Comparison of ENCODE assay signal across 15 mouse cellular contexts in genomic region chr10:120399846-120400510, GRCm38 (mm10).
DNase-seq lines count a peak whose midpoint lies in the region; ATAC-seq and TF ChIP-seq lines count a peak whose summit lies in the region.
"Had no signal": no experiment of that assay in that cellular context is flagged by ENCODE, and none has a peak within 500 bp of the region (broad histone marks: within the 10 kb centered on the region; RNA-seq: fewer than 3 reads in every experiment).

No protein-coding gene starts in this region.

- H3K9me3 ChIP-seq in intestine, embryonic 14.5 days (ENCODE audit: control insufficient read depth, low read length) = no peaks in the 10 kb centered on the region
- no peaks in the 10 kb centered on the region for H3K9me3 ChIP-seq in intestine, postnatal 0 days (ENCODE audit: control insufficient read depth)
- H3K9me3 ChIP-seq in embryonic facial prominence, embryonic 12.5 days = no peaks in the 10 kb centered on the region
- no peaks in the 10 kb centered on the region for H3K9me3 ChIP-seq in limb, embryonic 14.5 days (ENCODE audit: control insufficient read depth, low read length)
- H3K9me3 ChIP-seq: hindbrain, embryonic 13.5 days; liver, embryonic 12.5 days had no signal

- peak; percentile 47 for DNase-seq in adrenal gland, adult 2 months
- no peak for DNase-seq in adrenal gland, adult 8-10 months
- DNase-seq in intestine, embryonic 14.5 days (ENCODE audit: low spot score) = no peak
- no peak for DNase-seq in limb, embryonic 14.5 days (ENCODE audit: low spot score)
- DNase-seq in adrenal gland, postnatal 25 days = no peak
- no peak for DNase-seq in adipocyte (ENCODE audit: low spot score)
- DNase-seq: cerebellum, postnatal 14 days; gastrocnemius, postnatal 10 days; kidney, postnatal 14 days; right cerebral cortex, postnatal 25 days had no signal

- H3K27ac ChIP-seq in intestine, embryonic 14.5 days (ENCODE audit: low read depth) = peak overlapping the region; percentile 82
- no peak overlapping the region for H3K27ac ChIP-seq in intestine, postnatal 0 days (ENCODE audit: low read depth, low read length)
- peak overlapping the region; percentile 80 for H3K27ac ChIP-seq in embryonic facial prominence, embryonic 12.5 days
- peak overlapping the region; percentile 72 for H3K27ac ChIP-seq in limb, embryonic 14.5 days (replicated peaks; ENCODE audit: low read depth, low read length)
- H3K27ac ChIP-seq: hindbrain, embryonic 13.5 days; liver, embryonic 12.5 days had no signal

- H3K4me2 ChIP-seq in intestine, embryonic 14.5 days (ENCODE audit: low read length) = 0 out of 2 replicates have a peak overlapping the region, but pooled peaks have one; percentile 5
- H3K4me2 ChIP-seq in intestine, postnatal 0 days (replicated peaks; ENCODE audit: low read depth) = no peak overlapping the region
- H3K4me2 ChIP-seq in embryonic facial prominence, embryonic 12.5 days (replicated peaks) = 0 out of 2 replicates have a peak overlapping the region, but pooled peaks have one; percentile 10
- peak overlapping the region; percentile 32 for H3K4me2 ChIP-seq in limb, embryonic 14.5 days (replicated peaks; ENCODE audit: low read depth, low read length, severe bottlenecking)
- H3K4me2 ChIP-seq: hindbrain, embryonic 13.5 days; liver, embryonic 12.5 days had no signal

- H3K9ac ChIP-seq in intestine, embryonic 14.5 days (ENCODE audit: low read length) = no peak overlapping the region
- H3K9ac ChIP-seq in intestine, postnatal 0 days (ENCODE audit: low read depth, low read length) = no peak overlapping the region
- H3K9ac ChIP-seq in embryonic facial prominence, embryonic 12.5 days = no peak overlapping the region
- no peak overlapping the region for H3K9ac ChIP-seq in limb, embryonic 14.5 days (ENCODE audit: low read depth, low read length, severe bottlenecking)
- H3K9ac ChIP-seq: hindbrain, embryonic 13.5 days; liver, embryonic 12.5 days had no signal

- TF ChIP-seq CTCF in intestine, postnatal 0 days (IDR thresholded peaks at IDR 0.05; ENCODE audit: low read depth) = no peak

- H3K36me3 ChIP-seq in intestine, embryonic 14.5 days (ENCODE audit: control insufficient read depth, insufficient read depth, low read length) = peaks cover 29% of the 10 kb centered on the region
- no peaks in the 10 kb centered on the region for H3K36me3 ChIP-seq in intestine, postnatal 0 days (ENCODE audit: control insufficient read depth, insufficient read depth)
- peaks cover 12% of the 10 kb centered on the region for H3K36me3 ChIP-seq in embryonic facial prominence, embryonic 12.5 days
- H3K36me3 ChIP-seq in limb, embryonic 14.5 days (ENCODE audit: control insufficient read depth, insufficient read depth, low read length) = peaks cover 12% of the 10 kb centered on the region; the same call in 1 of the 2 replicates
- H3K36me3 ChIP-seq: hindbrain, embryonic 13.5 days had no signal

- peaks cover 66% of the 10 kb centered on the region for H3K4me1 ChIP-seq in intestine, embryonic 14.5 days (replicated peaks; ENCODE audit: control insufficient read depth, insufficient read depth, low read length)
- no peaks in the 10 kb centered on the region; the same call in none of the 2 replicates for H3K4me1 ChIP-seq in intestine, postnatal 0 days (replicated peaks; ENCODE audit: control insufficient read depth, insufficient read depth, low read length)
- peaks cover 54% of the 10 kb centered on the region for H3K4me1 ChIP-seq in embryonic facial prominence, embryonic 12.5 days
- H3K4me1 ChIP-seq in limb, embryonic 14.5 days (ENCODE audit: control insufficient read depth, insufficient read depth, low read length) = peaks cover 53% of the 10 kb centered on the region

- no peak overlapping the region for H3K4me3 ChIP-seq in intestine, embryonic 14.5 days (ENCODE audit: low read depth, low read length)
- H3K4me3 ChIP-seq in intestine, postnatal 0 days (ENCODE audit: low read depth, low read length) = no peak overlapping the region
- H3K4me3 ChIP-seq in embryonic facial prominence, embryonic 12.5 days = no peak overlapping the region
- no peak overlapping the region for H3K4me3 ChIP-seq in limb, embryonic 14.5 days (replicated peaks; ENCODE audit: low read length)
- H3K4me3 ChIP-seq: hindbrain, embryonic 13.5 days; liver, embryonic 12.5 days had no signal

- WGBS in intestine, embryonic 14.5 days = 28% methylated on average over 9 of the region's 9 CpGs
- 49% methylated on average over 9 of the region's 9 CpGs for WGBS in intestine, postnatal 0 days
- 19% methylated on average over 9 of the region's 9 CpGs for WGBS in embryonic facial prominence, embryonic 12.5 days
- WGBS in limb, embryonic 14.5 days = 18% methylated on average over 9 of the region's 9 CpGs

- ATAC-seq in intestine, embryonic 14.5 days (replicated peaks; ENCODE audit: low FRiP score, low TSS enrichment, low read depth) = no peak; the same call in 1 of the 2 replicates
- no peak for ATAC-seq in intestine, postnatal 0 days
- no peak for ATAC-seq in embryonic facial prominence, embryonic 12.5 days (ENCODE audit: insufficient number of reproducible peaks, insufficient read depth, low FRiP score, low TSS enrichment)
- ATAC-seq in limb, embryonic 14.5 days (ENCODE audit: low FRiP score, low read depth) = no peak
- ATAC-seq: forebrain, embryonic 14.5 days; liver, embryonic 12.5 days had no signal

- TF ChIP-seq POLR2A in limb, embryonic 14.5 days (IDR thresholded peaks at IDR 0.05; ENCODE audit: borderline replicate concordance, extremely low read depth, insufficient read depth, insufficient read length) = no peak

- H3K27me3 ChIP-seq in intestine, embryonic 14.5 days (replicated peaks; ENCODE audit: control insufficient read depth, insufficient read depth, low read length) = no peaks in the 10 kb centered on the region
- no peaks in the 10 kb centered on the region for H3K27me3 ChIP-seq in intestine, postnatal 0 days (replicated peaks; ENCODE audit: control insufficient read depth, insufficient read depth, low read length)
- no peaks in the 10 kb centered on the region for H3K27me3 ChIP-seq in embryonic facial prominence, embryonic 12.5 days
- no peaks in the 10 kb centered on the region for H3K27me3 ChIP-seq in limb, embryonic 14.5 days (ENCODE audit: control insufficient read depth, insufficient read depth, low read length)
- H3K27me3 ChIP-seq: liver, embryonic 12.5 days had no signal
